Mouse (Mus musculus) embryonic stem cell, embryonic (primary cell): ENCODE measurements at regions not wholly inside any gene's neighbourhood (a gene's known extent, or its start where the extent isn't known, plus 50 kb on each side); places are given as distances from the start of the nearest gene placed in this dataset.

Experiments used
- CTCF ChIA-PET, 4 experiments: fragments of 300-600 bp in 2 of 4; fragments of 350-600 bp in 2 of 4; sonication (Branson Sonifier 250); formaldehyde crosslinking; loops; one replicate each; lab custom pipeline; 2022; ENCODE audit warnings: inconsistent platforms in 2 of 4; lab: Charles Lee
- POLR2A ChIA-PET, 4 experiments: fragments of 300-600 bp in 2 of 4; fragments of 350-600 bp in 2 of 4; sonication (Branson Sonifier 250); formaldehyde crosslinking; loops; one replicate each; lab custom pipeline; 2022; ENCODE audit warnings: antibody characterized with exemption in 4 of 4, inconsistent platforms in 1 of 4; lab: Charles Lee

DNA sequence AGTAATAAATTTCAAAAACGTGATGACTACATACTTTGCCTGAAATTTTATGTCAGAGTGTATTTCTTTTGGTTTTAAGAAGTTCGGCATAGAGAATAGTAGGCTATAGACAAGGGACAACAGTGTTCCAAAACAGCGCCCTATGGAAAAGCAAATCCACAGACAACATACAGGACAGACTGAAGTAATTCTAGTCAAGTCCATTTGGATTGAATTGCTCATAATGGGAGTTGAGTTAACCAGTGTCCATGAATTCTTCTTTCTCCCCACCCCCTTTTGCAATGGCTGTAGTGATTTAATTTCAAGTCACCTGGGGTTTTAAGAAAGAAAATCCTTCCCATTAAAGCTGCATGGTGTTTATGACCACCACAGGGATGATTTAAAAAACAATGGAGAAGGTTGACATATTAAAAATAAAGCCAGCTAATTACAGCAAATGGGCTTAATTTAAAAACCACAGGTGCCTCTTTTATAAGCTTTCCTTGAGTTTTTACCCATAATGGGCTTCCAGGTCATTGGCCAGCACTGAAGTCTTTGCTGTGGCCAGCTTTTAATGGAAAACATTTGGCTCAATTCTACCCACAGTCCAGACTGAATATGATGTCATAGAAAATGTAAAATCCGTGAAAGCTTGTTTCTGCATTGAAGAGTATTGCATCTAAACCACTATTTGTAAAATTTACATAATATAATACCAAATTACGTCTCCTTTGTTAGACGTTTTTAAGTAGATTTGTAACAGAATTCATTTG lies 1083.3 kb downstream of the Adgrl3 start:
- CTCF ChIA-PET, result no interaction called here
- POLR2A ChIA-PET, result no interaction called here

DNA sequence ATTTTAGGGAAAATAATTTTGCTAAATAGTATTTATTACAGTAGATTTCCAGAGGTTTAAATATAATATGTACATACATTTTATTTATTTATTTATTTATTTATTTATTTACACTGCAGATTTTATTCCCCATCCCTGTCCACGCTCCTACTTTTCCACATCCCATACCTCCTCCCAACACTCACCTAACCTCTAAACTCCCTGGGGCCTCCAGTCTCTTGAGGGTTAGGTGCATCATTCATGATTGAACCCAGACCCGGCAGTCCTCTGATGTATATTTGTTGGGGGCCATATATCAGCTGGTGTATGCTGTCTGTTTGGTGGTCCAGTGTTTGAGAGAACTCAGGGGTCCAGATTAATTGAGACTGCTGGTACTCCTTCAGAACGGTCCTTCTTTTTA lies 1083.9 kb downstream of the Adgrl3 start:
- ChIA-PET CTCF (no interaction called here), POLR2A (no interaction called here)

DNA sequence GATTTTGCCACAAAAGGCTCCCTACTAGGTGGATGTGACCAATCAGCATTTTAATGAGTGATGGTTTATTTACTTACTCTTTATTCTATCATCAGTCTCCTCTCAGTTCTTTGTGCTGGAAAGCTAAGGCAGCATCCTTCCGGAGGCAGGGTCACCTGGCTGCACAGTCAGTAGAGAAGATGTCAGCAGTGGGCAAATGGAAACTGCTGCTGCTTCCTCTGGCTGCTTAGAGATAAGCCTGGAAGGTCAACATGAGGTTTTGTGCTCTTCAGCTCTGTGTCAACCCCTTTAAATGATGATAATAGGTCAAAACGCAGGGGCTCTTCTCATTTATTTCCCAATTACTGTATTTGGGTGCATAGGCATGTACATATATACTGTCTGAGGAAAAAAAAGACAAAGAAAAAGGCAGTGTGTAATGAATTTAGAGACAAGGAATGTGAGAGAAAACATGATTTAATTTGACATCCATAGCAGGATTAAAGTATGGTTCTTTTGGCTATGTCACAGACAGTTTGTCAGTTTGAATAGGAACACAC lies 1106.1 kb downstream of the Adgrl3 start:
- ChIA-PET CTCF (no interaction called here), POLR2A (no interaction called here)

DNA sequence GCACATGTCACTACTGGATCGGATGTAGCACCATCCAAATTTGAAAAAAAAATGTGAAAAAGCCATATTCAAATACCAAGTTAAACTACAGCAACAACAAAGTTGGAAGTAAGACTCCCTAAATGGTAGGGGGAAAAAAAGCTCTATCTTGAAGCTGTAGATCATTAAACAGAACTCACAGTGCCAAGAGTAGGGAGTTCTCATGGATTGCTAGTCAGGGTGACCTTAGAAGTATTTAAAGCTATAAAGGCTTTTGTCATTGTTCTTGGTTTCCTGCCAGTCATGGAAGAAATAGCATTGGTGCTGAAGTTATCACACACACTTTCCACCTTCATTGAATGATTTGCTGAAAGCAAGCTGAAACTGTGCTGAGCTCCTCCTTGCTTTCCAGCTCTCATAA lies 1122.1 kb downstream of the Adgrl3 start:
- POLR2A ChIA-PET, result interaction anchor here in 1 of 4 experiments (0.6 kb wide), 2 partner anchors 10 to 348 kb away, joined by 3 to 4 read pairs; no protein-coding TSS in a partner anchor
- CTCF ChIA-PET, result no interaction called here
